Mouse (Mus musculus) gastrocnemius, postnatal 10 days (tissue): ENCODE measurements around the gene Grpel1. TPM values are rescaled to one million over a fixed set of nuclear protein-coding genes. Genes with fewer than 3 reads are reported as not detected.
A peak's percentile ranks its signal among the peaks of the same experiment; 100 is the strongest.

Experiments used
- DNase-seq: peaks from one replicate; pipeline ENCODE4 v3.0.0; 2021; ENCODE audit warnings: mixed read lengths
- long read RNA-seq, 2 experiments: library from polyadenylated mRNA; stranded (forward); transcript quantifications; one replicate each; pipeline ENCODE4 v2.0.0; 2021
- total RNA-seq, 2 experiments: library from RNA; stranded (reverse); gene quantifications; 2 replicates each; pipeline ENCODE4 v1.2.3; 2021

The Grpel1 gene
- 10 to 100 TPM; 32.7 to 36.2 TPM for total RNA-seq
- long read RNA-seq, experiment 1, transcript Grpel1-201 (4 exons, 3,528 nt) = major isoform, 118 of 120 reads
- long read RNA-seq, experiment 1, partial matches to known transcripts = 0 of 120 reads
- long read RNA-seq, experiment 1, other reads (novel, unspliced or antisense) = 2 of 120 reads
- long read RNA-seq, experiment 2, transcript Grpel1-201 (4 exons, 3,528 nt) = major isoform, 148 of 149 reads
- long read RNA-seq, experiment 2, partial matches to known transcripts = 0 of 149 reads
- long read RNA-seq, experiment 2, other reads (novel, unspliced or antisense) = 1 of 149 reads

DNA sequence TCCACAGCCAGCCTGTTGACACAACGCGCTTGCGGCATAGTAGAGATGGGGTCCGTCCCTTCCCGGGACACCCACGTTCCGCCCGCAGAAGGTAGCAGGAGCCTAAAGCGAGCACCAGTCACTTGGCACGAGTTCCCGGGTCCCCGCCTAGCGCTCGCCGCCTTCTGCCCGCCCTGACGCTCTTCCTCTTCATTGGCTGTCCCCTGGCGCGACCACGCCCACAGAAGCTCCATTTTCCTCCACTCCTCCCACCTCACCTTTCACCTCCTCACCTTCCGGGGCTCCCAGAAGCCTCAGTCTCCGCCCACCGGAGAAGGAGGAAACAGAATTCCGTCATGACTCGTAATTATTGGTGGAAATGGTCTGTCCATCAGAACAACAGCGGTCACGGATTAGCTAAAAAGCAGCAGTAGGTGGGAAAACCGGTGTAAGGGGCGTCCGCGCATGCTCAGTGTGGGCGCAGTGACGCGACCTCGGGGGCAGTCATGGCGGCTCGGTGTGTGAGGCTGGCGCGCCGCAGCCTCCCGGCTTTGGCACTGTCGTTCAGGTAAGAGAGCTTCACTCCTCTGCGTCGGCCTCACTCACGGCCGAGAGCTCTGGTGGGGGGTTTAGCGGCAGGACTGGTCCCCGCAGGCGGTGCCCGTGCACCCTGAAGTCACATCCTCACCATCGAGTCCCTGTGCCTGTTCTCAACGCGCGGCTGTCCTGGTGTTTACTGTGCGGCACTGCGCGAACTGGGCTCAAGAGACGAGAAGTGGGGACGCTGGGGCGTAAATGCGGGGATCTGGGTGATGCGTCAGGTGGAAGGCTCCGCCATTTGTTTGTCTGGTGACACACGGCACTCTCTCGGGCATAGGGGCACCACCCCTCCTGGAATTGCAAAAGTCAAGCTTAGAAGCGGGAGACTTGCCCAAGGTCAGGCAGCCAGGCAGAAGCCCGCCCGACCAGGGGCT is at the start of gene Grpel1:
Gene Grpel1, plus strand, starts transcription at position 290 of the 953 bp plus-strand sequence.
- DNase-seq = peak; percentile 97

GRCm38 (mm10) chr5:36419861-36420260 is 44.9 kb upstream of the Grpel1 start:
- DNase-seq = no peak

GRCm38 (mm10) chr5:36422689-36423088 is 42.1 kb upstream of the Grpel1 start:
- DNase-seq = no peak

- no peak for DNase-seq
Observed at GRCm38 (mm10) chr5:36424676-36425075, 40.1 kb upstream of the Grpel1 start.

DNA sequence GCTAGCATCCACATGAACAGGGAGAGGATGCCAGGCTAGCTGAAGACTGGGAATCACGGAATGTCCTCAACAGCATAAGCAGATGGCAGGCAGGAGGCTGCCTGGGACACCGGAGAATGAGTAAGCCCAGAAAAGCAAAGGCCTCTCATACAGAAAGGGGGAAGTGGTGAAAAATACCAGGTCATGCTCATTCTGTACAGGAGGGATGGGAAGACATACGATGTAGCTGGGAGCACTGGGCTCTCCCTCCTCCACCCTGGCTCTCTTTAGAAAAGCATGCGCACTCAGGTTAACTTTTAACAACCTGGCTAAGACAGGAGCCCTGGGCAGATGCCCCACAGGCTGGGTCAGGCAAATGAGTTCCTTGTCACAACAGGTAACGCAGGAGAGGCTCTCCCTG is 38.4 kb upstream of the Grpel1 start:
- no peak for DNase-seq

DNA sequence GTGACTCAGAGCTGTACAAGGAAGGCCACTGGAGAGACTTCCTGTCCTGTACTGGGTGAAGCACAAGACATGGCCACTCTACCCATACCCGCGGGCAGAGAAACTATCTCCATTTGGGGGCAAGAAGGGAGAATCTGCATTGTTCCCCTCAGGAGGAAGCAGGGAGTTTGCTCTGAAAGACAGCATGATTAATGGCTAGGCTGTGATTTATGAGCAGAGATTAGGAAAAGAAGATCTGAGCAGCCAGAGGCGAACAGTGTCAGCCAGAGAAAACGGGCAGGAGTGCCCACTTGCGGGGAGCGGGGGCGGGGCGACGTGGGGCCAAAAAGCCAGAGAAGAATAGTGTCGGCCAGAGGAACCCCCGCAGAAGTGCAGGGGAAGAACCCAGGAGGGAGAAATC is 37.0 kb upstream of the Grpel1 start:
- no peak for DNase-seq

GRCm38 (mm10) chr5:36429551-36429950 is 35.2 kb upstream of the Grpel1 start:
- no peak for DNase-seq

DNA sequence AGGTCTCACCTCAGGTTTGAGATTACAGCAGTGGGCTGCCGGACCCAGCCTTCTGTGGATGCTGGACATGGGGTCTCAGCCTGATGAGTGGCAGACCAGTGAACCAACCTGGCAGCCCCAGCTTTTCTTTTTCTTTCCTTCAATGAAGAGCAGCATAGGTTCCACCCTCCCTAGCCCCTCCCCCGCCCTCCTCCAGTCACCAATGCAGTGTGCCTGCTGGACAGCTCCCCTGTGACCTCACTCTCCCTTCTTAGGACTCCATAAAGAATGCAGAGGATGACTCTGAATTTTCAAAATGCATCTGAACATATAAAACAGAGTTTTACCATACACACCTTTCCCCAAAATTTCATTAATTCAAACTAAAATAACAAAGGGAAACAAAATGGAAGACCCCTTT is 33.1 kb upstream of the Grpel1 start:
- no peak for DNase-seq

DNA sequence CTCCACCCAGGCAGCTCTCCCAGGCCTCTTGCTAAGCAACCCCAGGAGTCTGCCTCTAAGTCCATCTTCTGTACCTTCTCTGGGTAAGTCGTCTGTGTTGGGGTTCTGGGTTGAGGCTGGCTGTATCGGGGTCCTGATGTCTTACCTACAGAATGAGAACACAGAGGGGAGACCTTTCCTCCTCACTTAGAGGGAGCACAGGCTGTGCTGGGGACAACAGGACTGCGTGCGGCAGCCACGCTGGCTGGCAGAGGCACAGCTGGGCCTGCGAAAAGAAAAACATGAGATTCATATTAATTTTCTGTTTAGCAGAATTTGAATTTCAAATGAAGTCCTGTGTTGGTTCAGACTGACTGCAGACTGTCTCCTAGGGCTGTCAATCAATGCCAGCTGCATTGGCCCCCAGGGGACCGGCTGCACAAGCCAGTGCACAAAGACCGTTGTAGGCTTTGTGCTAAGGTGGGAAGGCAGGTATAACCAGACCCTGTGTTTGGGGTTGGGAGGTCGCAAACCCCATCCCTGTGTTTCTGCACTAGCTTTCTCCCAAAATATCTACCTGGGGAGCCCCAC is 30.3 kb upstream of the Grpel1 start:
- no peak for DNase-seq

GRCm38 (mm10) chr5:36436858-36437257 is 27.9 kb upstream of the Grpel1 start:
- DNase-seq = no peak

GRCm38 (mm10) chr5:36440741-36441140 is 24.1 kb upstream of the Grpel1 start:
- DNase-seq = no peak

GRCm38 (mm10) chr5:36444611-36445010 is 20.2 kb upstream of the Grpel1 start:
- no peak for DNase-seq

DNA sequence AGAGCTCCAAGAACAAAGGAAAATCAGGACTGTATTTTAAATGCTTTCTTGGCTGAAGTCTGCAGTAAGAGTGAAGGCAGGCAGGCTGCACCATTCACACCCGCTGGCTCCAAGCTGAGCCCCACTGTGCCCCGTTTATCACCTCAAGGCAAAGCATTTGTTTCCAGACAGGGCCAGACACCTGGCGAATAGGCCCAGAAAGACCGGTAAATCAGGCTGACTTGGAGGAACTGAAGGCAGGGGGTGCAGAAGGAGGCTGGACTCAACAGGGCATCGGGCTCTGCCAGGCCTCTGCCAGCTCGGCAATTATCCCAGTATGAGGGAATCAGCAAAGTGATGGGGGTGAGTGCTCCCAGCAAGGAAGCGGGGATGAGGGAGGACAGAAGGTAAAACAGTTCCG is 19.8 kb upstream of the Grpel1 start:
- no peak for DNase-seq

GRCm38 (mm10) chr5:36446166-36446890 is 18.5 kb upstream of the Grpel1 start:
- DNase-seq = no peak

DNA sequence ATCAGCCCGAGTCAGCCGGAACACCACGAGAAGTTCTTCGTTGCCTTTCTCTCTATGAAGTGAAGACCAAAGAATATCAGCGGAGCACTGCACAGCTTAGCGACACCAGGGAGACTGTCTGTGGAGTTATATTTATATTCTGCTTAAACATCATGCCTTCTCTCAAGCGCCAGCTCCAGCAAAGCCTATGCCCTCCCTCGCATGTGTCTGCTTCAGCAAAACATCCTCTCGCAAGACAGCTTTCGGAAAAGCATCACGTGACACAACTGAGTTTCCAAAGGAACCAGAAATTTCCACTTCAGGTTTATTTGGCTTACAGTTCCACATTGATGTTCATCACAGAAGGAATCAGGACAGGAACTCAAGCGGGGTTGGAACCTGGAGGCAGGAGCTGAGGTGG is 16.9 kb upstream of the Grpel1 start:
- DNase-seq = no peak

GRCm38 (mm10) chr5:36449710-36450358 is 15.0 kb upstream of the Grpel1 start:
- no peak for DNase-seq

DNA sequence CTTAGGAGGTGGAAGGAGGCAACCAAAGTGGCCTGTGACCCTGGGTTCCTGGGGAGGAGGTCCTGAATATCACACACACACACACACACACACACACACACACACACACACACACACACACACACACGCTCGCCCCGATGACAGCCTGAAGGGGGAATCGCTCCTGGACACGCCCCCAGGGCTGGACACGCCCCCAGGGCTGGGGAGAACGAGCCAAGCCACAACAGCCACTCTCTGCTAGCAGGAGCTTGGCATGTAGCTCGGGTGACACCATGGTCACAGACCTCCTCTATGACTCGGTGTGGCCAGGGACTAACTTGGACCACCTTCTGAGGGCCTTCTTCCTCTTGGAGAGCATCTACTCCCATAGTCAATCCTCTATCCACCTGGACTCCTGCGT is 13.7 kb upstream of the Grpel1 start:
- DNase-seq = no peak

GRCm38 (mm10) chr5:36451872-36452389 is 12.9 kb upstream of the Grpel1 start:
- DNase-seq = no peak

GRCm38 (mm10) chr5:36452821-36453220 is 12.0 kb upstream of the Grpel1 start:
- no peak for DNase-seq

GRCm38 (mm10) chr5:36457706-36458105 is 7.1 kb upstream of the Grpel1 start:
- DNase-seq = no peak

GRCm38 (mm10) chr5:36458926-36459325 is 5.9 kb upstream of the Grpel1 start:
- peak; percentile 34 for DNase-seq

DNA sequence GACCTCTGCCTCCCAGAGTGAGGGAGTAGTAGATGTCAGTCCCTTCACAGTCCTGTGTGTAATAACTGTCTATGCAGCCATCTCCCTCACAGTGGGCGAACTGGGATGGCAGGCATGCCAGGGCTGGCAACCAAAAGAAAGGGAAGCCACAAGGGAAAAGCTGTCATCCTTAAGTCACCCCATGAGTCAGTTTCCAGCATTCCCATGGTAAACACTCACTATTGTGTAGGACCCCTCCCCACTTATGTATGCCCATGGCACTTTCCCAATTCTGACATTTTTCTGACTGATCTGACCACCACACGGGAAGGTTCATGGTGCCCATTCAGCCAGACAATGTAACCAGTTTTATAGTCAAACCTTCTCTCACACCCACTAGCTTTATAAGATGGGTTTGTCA is 4.1 kb upstream of the Grpel1 start:
- DNase-seq = no peak
